Mouse (Mus musculus) midbrain, embryonic 15.5 days (tissue): ENCODE results near the gene Unk. TPM values are rescaled to one million over a fixed set of nuclear protein-coding genes. Genes with fewer than 3 reads are reported as not detected.
"Not testable (repeated sequence)": the region's sequence is repeated elsewhere in the genome, so short reads cannot be mapped to it uniquely, and the experiment has no call there.

ENCODE experiments used
- ATAC-seq: fragments of 200-750 bp; cut with Nextera tagmentation; replicated peaks from 2 replicates; pipeline ENCODE4 v1.8.0; 2017; ENCODE audit warnings: moderate TSS enrichment
- H3K27ac ChIP-seq: fragments of 300-500 bp; sonication (generic); 2 replicates; pipeline ENCODE4 v1.5.1; 2015; ENCODE audit warnings: mild to moderate bottlenecking, inconsistent platforms
- H3K27me3 ChIP-seq: fragments of 300-500 bp; sonication (generic); replicated peaks from 2 replicates; pipeline ENCODE4 v1.6.1; 2015; ENCODE audit warnings: inconsistent platforms
- H3K36me3 ChIP-seq: fragments of 300-500 bp; sonication (generic); replicated peaks from 2 replicates; pipeline ENCODE4 v1.6.1; 2015; ENCODE audit warnings: inconsistent platforms
- H3K4me1 ChIP-seq: fragments of 300-500 bp; sonication (generic); 2 replicates; pipeline ENCODE4 v1.6.1; 2015; ENCODE audit warnings: inconsistent platforms
- H3K4me2 ChIP-seq: fragments of 300-500 bp; sonication (generic); 2 replicates; pipeline ENCODE4 v1.6.1; 2015; ENCODE audit warnings: inconsistent platforms, mild to moderate bottlenecking, moderate library complexity
- H3K4me3 ChIP-seq: fragments of 300-500 bp; sonication (generic); 2 replicates; pipeline ENCODE4 v1.5.1; 2015; ENCODE audit warnings: mild to moderate bottlenecking, inconsistent platforms
- H3K9ac ChIP-seq: fragments of 300-500 bp; sonication (generic); 2 replicates; pipeline ENCODE4 v1.6.1; 2015; ENCODE audit warnings: mild to moderate bottlenecking, inconsistent platforms
- H3K9me3 ChIP-seq: fragments of 300-500 bp; sonication (generic); 2 replicates; pipeline ENCODE4 v1.6.1; 2016; ENCODE audit warnings: inconsistent platforms
- WGBS: fragments of 180-500 bp; shearing (Covaris S2); methylation state at CpG from one replicate; pipeline ENCODE4 v1.1.7; 2015; ENCODE audit warnings: mixed read lengths; 5-methylcytosine and 5-hydroxymethylcytosine counted together
- polyA plus RNA-seq: library from polyadenylated mRNA; unstranded; fragments of >200 nt; fragmentation: Nextera tagmentation; extraction: Ambion mirVana; gene quantifications from 2 replicates; pipeline ENCODE4 v1.2.1, GENCODE M21; 2015

Gene Unk
- polyA plus RNA-seq, 1 experiment from 2014 or later, result 39.7 TPM

GRCm38 (mm10) chr11:116088741-116089394 is 58.7 kb downstream of the Unk start:
- no peak for ATAC-seq
- Histone ChIP-seq H3K9me3 (no peaks in the 10 kb centered on the region), H3K4me2 (no peak overlapping the region), H3K36me3 (peaks cover under 1% of the 10 kb centered on the region; the same call in 1 of the 2 replicates), H3K4me3 (no peak overlapping the region), H3K4me1 (peaks cover 17% of the 10 kb centered on the region), H3K27ac (no peak overlapping the region), H3K27me3 (no peaks in the 10 kb centered on the region), H3K9ac (no peak overlapping the region)
- WGBS, result 88% methylated on average over 11 of the region's 11 CpGs

GRCm38 (mm10) chr11:116089545-116089944 is 59.4 kb downstream of the Unk start:
- Histone ChIP-seq H3K4me2 (no peak overlapping the region), H3K27me3 (no peaks in the 10 kb centered on the region), H3K36me3 (no peaks in the 10 kb centered on the region), H3K9me3 (no peaks in the 10 kb centered on the region), H3K27ac (no peak overlapping the region), H3K4me1 (peaks cover 17% of the 10 kb centered on the region), H3K4me3 (no peak overlapping the region), H3K9ac (no peak overlapping the region)
- 88% methylated on average over 6 of the region's 6 CpGs for WGBS
- no peak for ATAC-seq

GRCm38 (mm10) chr11:116091591-116091990 is 61.5 kb downstream of the Unk start:
- Histone ChIP-seq H3K27ac (no peak overlapping the region), H3K4me1 (peaks cover 5% of the 10 kb centered on the region), H3K27me3 (no peaks in the 10 kb centered on the region), H3K9ac (no peak overlapping the region), H3K4me3 (no peak overlapping the region), H3K9me3 (no peaks in the 10 kb centered on the region), H3K36me3 (no peaks in the 10 kb centered on the region), H3K4me2 (no peak overlapping the region)
- no peak for ATAC-seq
- 84% methylated on average over 6 of the region's 6 CpGs for WGBS

GRCm38 (mm10) chr11:116092959-116093358 is 62.8 kb downstream of the Unk start:
- H3K4me1 ChIP-seq, H3K4me3 ChIP-seq, H3K4me2 ChIP-seq, H3K9me3 ChIP-seq, H3K27ac ChIP-seq, H3K9ac ChIP-seq, H3K36me3 ChIP-seq, H3K27me3 ChIP-seq, ATAC-seq: not testable (repeated sequence)
- 93% methylated on average over 6 of the region's 6 CpGs for WGBS

DNA sequence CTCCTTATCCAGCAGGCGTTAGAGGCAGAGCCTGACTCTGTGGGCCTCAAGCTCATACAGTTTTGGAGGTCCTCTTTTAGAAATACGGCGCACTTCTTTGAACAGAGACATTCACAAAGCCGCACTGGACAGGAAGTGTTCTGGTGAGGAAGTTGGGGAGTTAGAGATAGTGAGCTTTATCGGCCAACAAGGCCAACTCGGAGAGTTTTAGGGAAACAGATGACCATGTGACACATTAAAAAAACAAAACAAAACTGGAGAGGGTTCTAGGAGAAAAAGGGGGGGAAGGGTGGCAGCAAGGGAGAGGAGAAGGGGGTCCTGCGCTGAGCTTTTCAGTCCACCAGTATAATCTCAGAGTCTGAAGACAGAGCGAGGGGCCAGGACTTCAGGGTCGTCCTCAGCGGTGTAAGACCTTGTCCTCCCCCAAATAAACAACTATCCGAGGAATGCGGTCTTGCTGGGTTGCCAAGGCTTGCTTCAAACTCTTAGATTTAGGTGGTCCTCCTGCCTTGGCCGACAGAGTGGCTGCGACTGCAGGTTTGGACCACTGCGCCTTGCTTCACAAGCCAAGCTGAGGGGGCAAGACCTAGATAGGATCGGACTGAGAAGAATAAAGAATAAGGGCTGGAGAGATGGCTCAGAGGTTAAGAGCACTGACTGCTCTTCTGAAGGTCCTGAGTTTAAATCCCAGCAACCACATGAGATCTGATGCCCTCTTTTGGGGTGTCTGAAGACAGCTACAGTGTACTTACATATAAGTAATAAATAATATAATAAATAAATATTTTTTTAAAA is 63.8 kb downstream of the Unk start:
- Histone ChIP-seq H3K36me3 (no peaks in the 10 kb centered on the region), H3K4me2 (no peak overlapping the region), H3K27me3 (no peaks in the 10 kb centered on the region), H3K9ac (no peak overlapping the region), H3K9me3 (no peaks in the 10 kb centered on the region), H3K27ac (no peak overlapping the region), H3K4me3 (no peak overlapping the region), H3K4me1 (no peaks in the 10 kb centered on the region)
- no peak for ATAC-seq
- WGBS, result 69% methylated on average over 16 of the region's 16 CpGs

DNA sequence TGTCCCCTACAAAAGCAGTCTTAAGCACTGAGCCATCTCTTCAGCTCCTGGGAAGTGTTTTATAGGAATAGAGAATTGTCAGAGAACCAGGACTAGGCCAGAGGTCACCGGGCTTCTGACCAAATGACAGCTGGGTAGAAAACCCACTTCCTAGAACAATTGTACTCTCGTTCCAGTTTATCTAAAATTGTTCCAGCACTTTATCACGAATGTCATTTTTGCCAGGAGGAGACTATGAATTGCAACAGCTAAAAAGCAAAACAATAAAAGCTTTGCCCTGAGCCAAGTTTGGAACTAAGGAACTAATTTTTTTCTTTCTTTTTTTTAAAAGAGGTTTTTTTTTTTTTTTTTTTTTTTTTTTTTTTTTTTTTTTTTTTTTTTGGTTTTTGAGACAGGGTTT is 65.5 kb downstream of the Unk start:
- Histone ChIP-seq H3K27me3 (no peaks in the 10 kb centered on the region), H3K9ac (no peak overlapping the region), H3K36me3 (no peaks in the 10 kb centered on the region), H3K9me3 (no peaks in the 10 kb centered on the region), H3K4me3 (no peak overlapping the region), H3K4me2 (no peak overlapping the region), H3K4me1 (no peaks in the 10 kb centered on the region), H3K27ac (no peak overlapping the region)
- 82% methylated on average over 3 of the region's 3 CpGs for WGBS
- ATAC-seq, result no peak

DNA sequence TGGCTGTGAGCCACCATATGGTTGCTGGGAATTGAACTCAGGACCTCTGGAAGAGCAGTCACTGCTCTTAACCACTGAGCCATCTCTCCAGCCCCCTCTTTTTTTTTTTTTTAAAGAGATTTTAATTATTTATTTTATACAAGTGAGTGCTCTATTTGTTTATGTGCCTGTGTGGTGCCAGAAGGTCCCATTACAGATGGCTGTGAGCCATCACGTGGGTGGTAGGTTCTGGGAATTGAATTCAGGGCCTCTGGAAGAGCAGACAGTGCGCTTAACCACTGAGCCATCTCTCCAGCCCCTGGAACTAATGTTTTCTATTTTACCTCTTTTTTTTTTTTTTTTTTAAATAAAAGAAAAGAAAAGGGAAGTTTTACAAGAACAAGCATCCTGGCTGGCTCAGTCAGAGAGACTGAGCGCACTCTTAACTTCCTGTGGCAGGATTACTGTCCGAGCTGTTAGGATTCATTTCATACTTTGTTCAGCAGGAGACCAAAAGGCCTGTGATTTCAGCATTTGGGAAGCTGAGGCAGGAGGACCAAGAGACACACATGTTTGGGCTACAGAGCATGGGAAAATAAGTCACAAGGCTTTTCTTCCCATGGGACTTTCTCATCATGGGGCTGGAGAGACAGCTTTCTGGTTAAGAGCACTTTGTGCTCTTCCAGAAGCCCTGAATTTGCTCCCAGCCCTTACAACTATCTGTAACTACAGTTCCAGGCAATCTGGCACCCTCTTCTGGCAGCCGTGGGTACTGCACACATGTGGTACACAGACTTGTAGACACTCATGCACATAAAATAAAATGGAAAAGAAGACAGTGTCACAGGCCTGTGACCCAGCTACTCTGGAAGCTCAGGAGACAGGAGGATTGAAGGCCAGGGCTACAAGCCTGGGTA is 66.3 kb downstream of the Unk start:
- WGBS, result 90% methylated on average over 5 of the region's 5 CpGs
- H3K27ac ChIP-seq, result no peak overlapping the region
- H3K9me3 ChIP-seq, result no peaks in the 10 kb centered on the region
- H3K4me2 ChIP-seq, result no peak overlapping the region
- no peak overlapping the region for H3K9ac ChIP-seq
- H3K4me3 ChIP-seq, result no peak overlapping the region
- ATAC-seq, result no peak
- H3K27me3 ChIP-seq, result no peaks in the 10 kb centered on the region
- no peaks in the 10 kb centered on the region for H3K36me3 ChIP-seq
- H3K4me1 ChIP-seq, result no peaks in the 10 kb centered on the region

GRCm38 (mm10) chr11:116098711-116099460 is 68.8 kb downstream of the Unk start:
- WGBS, result 76% methylated on average over 14 of the region's 14 CpGs
- Histone ChIP-seq H3K4me2 (no peak overlapping the region), H3K9ac (no peak overlapping the region), H3K27me3 (no peaks in the 10 kb centered on the region), H3K9me3 (no peaks in the 10 kb centered on the region), H3K36me3 (no peaks in the 10 kb centered on the region), H3K4me1 (peaks cover 8% of the 10 kb centered on the region), H3K27ac (no peak overlapping the region), H3K4me3 (no peak overlapping the region)
- ATAC-seq, result no peak

GRCm38 (mm10) chr11:116099462-116099861 is 69.3 kb downstream of the Unk start:
- no peaks in the 10 kb centered on the region for H3K36me3 ChIP-seq
- no peaks in the 10 kb centered on the region for H3K9me3 ChIP-seq
- no peak overlapping the region for H3K4me2 ChIP-seq
- H3K27ac ChIP-seq, result no peak overlapping the region
- no peak overlapping the region for H3K9ac ChIP-seq
- peaks cover 14% of the 10 kb centered on the region for H3K4me1 ChIP-seq
- H3K27me3 ChIP-seq, result no peaks in the 10 kb centered on the region
- 87% methylated on average over 6 of the region's 6 CpGs for WGBS
- no peak for ATAC-seq
- no peak overlapping the region for H3K4me3 ChIP-seq

DNA sequence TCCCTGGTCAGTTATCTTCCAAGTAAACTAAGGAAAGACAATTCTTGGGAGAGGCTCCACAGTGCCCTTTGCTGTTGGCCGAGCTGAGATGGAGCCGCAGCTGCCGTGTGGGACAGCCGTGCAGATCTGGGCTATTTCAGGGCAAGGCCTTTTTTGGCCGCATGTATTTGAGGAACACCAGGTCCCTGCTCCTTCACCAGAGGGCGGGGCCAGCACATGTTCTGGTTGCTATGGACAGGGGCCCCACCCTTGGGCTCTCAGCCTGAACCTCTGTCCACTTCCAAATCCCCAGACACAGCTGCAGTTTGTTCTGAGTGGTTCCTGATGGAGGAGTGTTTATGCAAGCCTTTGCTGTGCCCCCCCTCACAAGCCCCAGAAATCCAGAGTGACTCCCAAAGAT is 70.3 kb downstream of the Unk start:
- Histone ChIP-seq H3K27me3 (peaks cover under 1% of the 10 kb centered on the region; the same call in 1 of the 2 replicates), H3K4me1 (peaks cover 16% of the 10 kb centered on the region), H3K27ac (no peak overlapping the region), H3K9me3 (no peaks in the 10 kb centered on the region), H3K36me3 (no peaks in the 10 kb centered on the region), H3K4me3 (no peak overlapping the region), H3K4me2 (no peak overlapping the region), H3K9ac (no peak overlapping the region)
- WGBS, result 87% methylated on average over 6 of the region's 6 CpGs
- no peak for ATAC-seq

- Histone ChIP-seq H3K9me3 (no peaks in the 10 kb centered on the region), H3K9ac (no peak overlapping the region), H3K27me3 (peaks cover 5% of the 10 kb centered on the region; the same call in 1 of the 2 replicates), H3K4me1 (peaks cover 16% of the 10 kb centered on the region), H3K36me3 (no peaks in the 10 kb centered on the region), H3K4me2 (no peak overlapping the region), H3K4me3 (no peak overlapping the region), H3K27ac (peak overlapping the region; percentile 76; the same call in 1 of the 2 replicates)
- no peak for ATAC-seq
- 77% methylated on average over 7 of the region's 7 CpGs for WGBS
These were observed 70.7 kb downstream of the Unk start for GRCm38 (mm10) chr11:116100839-116101238.
